Mouse (Mus musculus) cerebral cortex, adult 2 months (tissue): ENCODE measurements around the gene Pstpip1.

ENCODE experiments used
- WGBS: fragments of 180-500 bp; shearing (Covaris S2); methylation state at CpG from one replicate; pipeline ENCODE4 v1.1.7; 2018; 5-methylcytosine and 5-hydroxymethylcytosine counted together

Pstpip1 gene

GRCm38 (mm10) chr9:56106274-56107072 lies 16.7 kb downstream of the Pstpip1 start:
- WGBS = 89% methylated on average over 6 of the region's 6 CpGs

GRCm38 (mm10) chr9:56107527-56107926 lies 17.8 kb downstream of the Pstpip1 start:
- WGBS = 85% methylated on average over 6 of the region's 6 CpGs

- 83% methylated on average over 5 of the region's 5 CpGs for WGBS
Observed at GRCm38 (mm10) chr9:56108174-56108573, 18.4 kb downstream of the Pstpip1 start.

DNA sequence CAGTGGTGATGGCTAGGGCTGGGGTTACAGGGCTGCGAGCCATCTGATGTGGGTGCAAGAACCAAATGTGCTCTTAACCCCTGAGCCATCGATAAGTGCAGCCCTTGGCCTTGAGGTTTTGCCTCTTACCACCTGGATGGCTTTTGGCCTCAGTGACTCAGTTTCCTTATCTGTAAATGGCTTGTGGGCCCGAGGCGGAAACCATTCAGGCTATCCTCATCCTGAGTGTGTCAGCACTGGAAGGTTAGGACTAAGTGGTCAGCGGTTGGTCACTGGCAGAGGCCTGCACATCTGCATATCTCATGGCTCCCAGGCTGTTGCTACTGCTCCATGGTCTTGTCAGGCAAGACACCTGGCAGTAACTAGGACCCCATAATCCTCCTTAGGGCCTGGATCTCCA lies 28.3 kb downstream of the Pstpip1 start:
- 85% methylated on average over 5 of the region's 5 CpGs for WGBS

DNA sequence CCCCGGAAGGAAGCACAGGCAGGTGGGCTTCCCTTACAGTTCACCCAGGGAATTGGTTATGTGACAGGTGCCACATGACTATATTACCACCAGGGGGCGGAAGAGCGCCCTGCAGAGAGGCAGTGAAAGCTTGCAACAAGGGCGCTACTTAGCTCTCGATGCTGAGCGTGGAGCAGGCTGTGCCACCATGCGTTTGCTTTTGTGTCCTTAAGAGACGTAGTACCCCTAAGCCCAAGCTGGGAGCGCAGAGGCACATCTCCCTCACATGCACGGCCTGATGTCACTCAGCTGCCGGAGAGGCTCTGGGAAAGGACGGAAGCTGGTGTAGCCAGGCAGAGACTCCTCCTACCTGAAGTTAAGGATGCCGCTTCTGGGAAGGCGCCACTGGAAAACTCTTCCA lies 28.8 kb downstream of the Pstpip1 start:
- 2% methylated on average over 14 of the region's 14 CpGs for WGBS

GRCm38 (mm10) chr9:56119651-56120050 lies 29.9 kb downstream of the Pstpip1 start:
- WGBS = 53% methylated on average over 2 of the region's 2 CpGs

DNA sequence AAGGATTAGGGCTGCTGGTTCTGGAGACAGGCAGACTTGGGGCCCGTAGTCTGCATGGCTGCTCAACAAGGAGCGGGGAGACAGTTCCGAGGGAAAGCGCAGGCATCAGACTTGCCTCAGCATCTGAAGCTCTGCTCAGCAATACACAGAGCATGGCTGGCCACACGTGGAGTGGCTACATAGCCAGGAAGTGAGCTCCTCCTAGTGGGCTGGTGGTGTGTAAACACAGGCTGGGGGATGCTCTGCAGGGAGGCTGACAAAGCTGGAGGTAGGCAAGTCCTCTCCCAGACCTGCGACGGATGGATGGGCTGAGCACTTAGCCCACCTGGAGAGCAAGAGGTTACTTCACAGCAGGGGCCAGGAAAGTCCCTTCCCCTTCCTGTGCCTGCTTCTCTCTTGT lies 31.3 kb downstream of the Pstpip1 start:
- 25% methylated on average over 7 of the region's 7 CpGs for WGBS

DNA sequence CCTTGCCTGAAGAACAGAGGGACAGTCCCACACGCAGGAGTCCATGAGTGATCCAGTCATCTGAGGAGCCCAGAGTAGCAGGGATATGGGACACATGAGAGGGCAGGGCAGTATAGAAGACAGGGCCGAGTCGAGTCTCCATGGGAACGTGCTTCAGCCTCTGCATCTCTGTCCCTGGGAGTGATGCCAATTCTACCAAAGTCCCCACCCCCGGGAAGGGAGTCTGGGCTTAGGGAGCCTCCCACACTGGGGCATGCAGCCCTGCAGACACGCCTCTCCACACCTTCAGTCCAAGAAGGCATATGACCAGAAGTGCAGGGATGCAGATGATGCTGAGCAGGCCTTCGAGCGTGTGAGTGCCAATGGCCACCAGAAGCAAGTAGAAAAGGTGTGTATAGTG lies 33.2 kb downstream of the Pstpip1 start:
- WGBS = 38% methylated on average over 8 of the region's 8 CpGs

DNA sequence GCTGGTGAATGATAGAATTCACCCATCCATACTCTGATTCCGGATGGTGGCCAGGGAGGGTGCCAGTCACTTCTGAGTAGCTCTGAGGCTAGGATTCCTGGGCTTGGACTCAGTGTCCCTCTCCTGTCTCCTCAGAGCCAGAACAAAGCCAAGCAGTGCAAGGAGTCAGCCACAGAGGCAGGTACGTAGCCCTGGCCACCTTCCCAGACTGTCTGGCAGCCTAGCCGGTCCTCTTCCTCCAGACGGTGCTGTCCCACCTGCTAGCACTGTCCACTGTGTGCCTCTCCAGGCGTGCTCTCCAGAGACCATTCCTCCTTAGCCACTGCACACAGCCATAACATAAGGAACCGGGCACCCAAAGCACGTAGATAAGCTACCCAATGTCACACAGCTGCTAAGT lies 33.9 kb downstream of the Pstpip1 start:
- WGBS = 53% methylated on average over 7 of the region's 7 CpGs

- WGBS = 39% methylated on average over 11 of the region's 11 CpGs
Observed at GRCm38 (mm10) chr9:56124561-56124960, 34.8 kb downstream of the Pstpip1 start.

GRCm38 (mm10) chr9:56126453-56127173 lies 36.9 kb downstream of the Pstpip1 start:
- WGBS = 86% methylated on average over 16 of the region's 16 CpGs

- 53% methylated on average over 9 of the region's 9 CpGs for WGBS
Observed at GRCm38 (mm10) chr9:56128331-56128730, 38.6 kb downstream of the Pstpip1 start.

GRCm38 (mm10) chr9:56129951-56130350 lies 40.2 kb downstream of the Pstpip1 start:
- WGBS = 91% methylated on average over 3 of the region's 3 CpGs

- 53% methylated on average over 4 of the region's 4 CpGs for WGBS
Observed at GRCm38 (mm10) chr9:56130536-56130935, 40.8 kb downstream of the Pstpip1 start.

DNA sequence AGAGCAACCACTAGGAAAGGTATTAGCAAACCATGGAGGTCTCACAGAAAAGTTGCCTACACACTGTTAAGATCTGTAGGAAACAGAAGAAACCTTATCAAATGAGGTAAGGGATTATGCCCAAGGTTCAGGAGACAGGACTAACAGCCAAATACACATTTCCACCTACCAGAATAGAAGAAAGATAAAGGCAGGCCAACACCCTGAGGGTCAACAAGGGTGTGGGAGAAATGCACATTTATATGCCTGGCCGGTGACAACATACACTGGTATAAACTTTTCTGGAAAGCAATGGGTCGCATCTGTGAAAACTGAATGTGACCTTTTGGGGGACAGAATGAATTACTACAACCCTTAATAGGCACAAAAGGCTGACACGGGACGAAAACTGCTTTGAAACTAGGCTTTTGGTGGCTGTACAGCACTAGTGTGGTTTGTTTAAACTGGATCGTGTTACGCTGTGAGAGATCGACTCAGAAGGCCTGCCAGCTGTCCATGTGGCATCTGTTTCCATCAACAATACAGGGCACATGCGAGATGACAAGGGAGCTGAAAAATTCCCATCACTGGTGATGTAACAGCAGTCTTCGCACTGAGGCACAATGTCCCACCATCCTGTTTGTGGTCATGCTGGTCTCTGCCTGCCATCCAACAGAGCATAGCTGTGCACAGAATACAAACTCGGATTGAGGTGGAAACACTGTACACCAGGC lies 42.2 kb downstream of the Pstpip1 start:
- WGBS = 56% methylated on average over 10 of the region's 10 CpGs

GRCm38 (mm10) chr9:56133970-56134369 lies 44.2 kb downstream of the Pstpip1 start:
- 70% methylated on average over 5 of the region's 5 CpGs for WGBS

GRCm38 (mm10) chr9:56134614-56135013 lies 44.9 kb downstream of the Pstpip1 start:
- WGBS = 44% methylated on average over 4 of the region's 4 CpGs

DNA sequence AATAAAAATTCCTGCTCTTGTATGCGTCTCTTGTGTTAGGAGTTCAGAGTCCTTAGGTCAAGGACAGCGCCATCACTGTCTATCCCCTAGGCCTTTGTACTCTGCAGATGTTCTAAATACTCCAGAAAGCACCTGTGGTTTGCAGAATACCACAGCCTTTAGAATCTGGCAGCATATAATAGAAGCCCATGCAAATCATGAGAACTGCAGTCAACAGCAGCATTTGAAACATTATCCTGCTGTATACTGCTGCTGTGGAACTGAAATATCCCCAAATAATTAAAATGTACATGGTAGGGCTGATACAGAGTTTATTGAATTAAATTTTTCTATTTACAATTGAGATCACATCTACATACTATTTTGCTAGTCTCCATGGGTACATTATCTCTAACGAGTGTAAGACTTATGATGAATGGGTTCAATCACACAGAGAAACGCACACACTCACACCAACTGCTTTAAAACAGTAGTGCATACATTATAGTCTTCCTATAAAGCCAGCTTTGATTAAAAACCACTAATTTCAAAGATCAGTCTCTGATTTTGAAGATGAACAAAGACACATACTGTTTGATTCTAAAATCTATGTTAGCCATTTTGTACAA lies 45.9 kb downstream of the Pstpip1 start:
- WGBS = 80% methylated on average over 4 of the region's 4 CpGs

DNA sequence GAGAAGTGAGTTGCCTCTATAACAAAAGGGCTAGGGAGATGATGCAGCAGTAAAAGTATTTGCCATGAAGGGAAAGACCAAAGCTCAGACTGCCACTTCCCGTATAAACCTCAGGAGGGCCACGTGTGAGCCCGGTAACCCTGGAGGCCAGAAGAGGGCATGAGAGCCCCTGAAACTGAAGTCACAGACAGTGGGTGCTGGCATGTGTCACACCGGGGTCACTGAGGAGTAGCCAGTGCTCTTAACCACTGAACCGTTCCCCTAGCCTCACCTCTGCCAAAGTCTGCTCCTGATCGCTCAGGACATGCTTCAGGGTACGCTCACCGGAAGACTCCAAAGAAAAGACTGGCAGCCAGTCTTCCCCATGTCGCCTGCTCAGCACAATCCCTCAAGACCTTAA lies 52.0 kb downstream of the Pstpip1 start:
- WGBS = 80% methylated on average over 9 of the region's 9 CpGs

DNA sequence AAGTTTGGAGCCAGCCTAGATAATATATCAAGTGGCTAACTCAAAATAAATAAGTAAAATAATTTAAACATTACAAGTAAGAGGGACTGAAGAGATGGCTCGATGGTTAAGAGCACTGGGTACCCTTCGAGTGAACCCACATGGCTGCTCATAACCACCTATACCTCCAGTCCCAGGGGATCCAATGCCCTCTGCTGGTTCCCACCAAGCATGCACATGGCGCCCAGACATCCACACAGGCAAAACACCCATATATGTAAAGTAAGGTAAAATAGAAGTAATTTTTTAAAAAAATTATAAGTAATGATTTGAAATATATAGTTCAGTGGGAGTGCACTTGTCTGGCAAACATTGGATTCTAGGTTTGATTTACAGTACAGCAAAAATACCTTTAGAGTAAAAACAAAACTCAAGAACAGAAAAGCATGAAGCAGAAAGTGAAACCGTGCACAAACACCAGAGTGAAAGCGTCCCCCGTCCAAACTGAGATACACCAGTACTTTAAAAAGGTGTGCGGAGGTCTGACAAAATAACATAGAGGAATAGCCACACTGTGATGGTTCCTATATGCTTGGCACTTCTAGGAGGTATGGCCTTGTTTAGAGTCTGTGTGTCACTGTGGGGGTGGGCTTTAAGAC lies 54.7 kb downstream of the Pstpip1 start:
- WGBS = 92% methylated on average over 7 of the region's 7 CpGs

DNA sequence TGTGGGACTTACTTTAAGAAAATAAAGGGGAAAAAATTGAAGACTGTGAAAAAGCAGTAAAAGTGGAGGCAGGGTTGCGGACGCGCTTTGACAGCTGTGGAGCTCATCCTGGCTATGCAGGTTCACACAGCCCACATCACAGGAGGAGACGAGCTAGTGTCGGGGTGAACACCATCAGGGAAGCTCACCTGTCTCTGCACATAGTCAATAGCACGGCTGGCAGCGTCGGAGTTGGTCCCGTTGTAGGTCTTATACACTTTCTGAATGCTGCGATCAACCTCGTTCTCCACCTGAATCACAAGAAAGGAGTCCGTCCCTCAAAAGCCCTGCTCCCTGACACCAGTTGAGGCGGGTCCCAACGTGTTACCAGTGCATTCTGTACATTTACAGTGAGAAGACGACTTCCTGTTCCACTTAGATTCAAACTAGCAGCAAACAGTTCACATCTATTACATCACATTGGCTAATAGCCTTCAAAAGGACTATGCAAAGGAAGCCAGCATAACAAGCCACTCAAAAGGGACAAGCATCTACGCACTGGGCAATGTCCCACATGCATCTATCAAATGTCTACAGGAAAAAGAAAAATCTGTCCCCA lies 56.7 kb downstream of the Pstpip1 start:
- 85% methylated on average over 16 of the region's 16 CpGs for WGBS
